Mouse (Mus musculus): ENCODE results near the gene 4930438A08Rik. TPM values are rescaled to one million over a fixed set of nuclear protein-coding genes. Genes with fewer than 3 reads are reported as not detected.

The 4930438A08Rik gene
- polyA plus RNA-seq, 1 experiment = 0.53 TPM

- Histone ChIP-seq H3K36me3 (ENCODE audit: control insufficient read depth, insufficient read depth, low read length) (no peaks in the 10 kb centered on the region), H3K27me3 (ENCODE audit: control insufficient read depth, insufficient read depth, low read length) (no peaks in the 10 kb centered on the region), H3K27ac (ENCODE audit: insufficient read depth, low read length) (no peak overlapping the region), H3K4me1 (ENCODE audit: control insufficient read depth, insufficient read depth, insufficient read length) (peaks cover 3% of the 10 kb centered on the region; the same call in 1 of the 2 replicates), H3K4me3 (ENCODE audit: extremely low read depth, insufficient read depth, insufficient read length) (no peak overlapping the region)
- peak in 1 of 2 experiments; percentile 25 for DNase-seq (ENCODE audit: low read depth in 1 of 2, low spot score in 2 of 2)
- TF ChIP-seq POLR2A (IDR thresholded peaks at IDR 0.05; ENCODE audit: low read depth, low read length) = no peak
- peak; percentile 57; the same call in 1 of the 2 replicates for TF ChIP-seq CTCF (IDR thresholded peaks at IDR 0.05; ENCODE audit: extremely low read depth, insufficient read depth, insufficient read length, insufficient replicate concordance)
- 34% methylated on average over 6 of the region's 6 CpGs for WGBS
Measured at GRCm38 (mm10) chr11:58235152-58235551, 39.4 kb upstream of the 4930438A08Rik start.

GRCm38 (mm10) chr11:58238840-58239791 lies 35.5 kb upstream of the 4930438A08Rik start:
- DNase-seq (ENCODE audit: low read depth in 1 of 2, low spot score in 2 of 2) = peak; percentile 15 to 38

GRCm38 (mm10) chr11:58247294-58247693 lies 27.3 kb upstream of the 4930438A08Rik start:
- WGBS = 58% methylated on average over 4 of the region's 4 CpGs
- Histone ChIP-seq H3K4me3 (ENCODE audit: extremely low read depth, insufficient read depth, insufficient read length) (no peak overlapping the region), H3K27ac (ENCODE audit: insufficient read depth, low read length) (no peak overlapping the region), H3K4me1 (ENCODE audit: control insufficient read depth, insufficient read depth, insufficient read length) (no peaks in the 10 kb centered on the region), H3K36me3 (ENCODE audit: control insufficient read depth, insufficient read depth, low read length) (no peaks in the 10 kb centered on the region), H3K27me3 (ENCODE audit: control insufficient read depth, insufficient read depth, low read length) (no peaks in the 10 kb centered on the region)
- no peak for DNase-seq (ENCODE audit: low read depth in 1 of 2, low spot score in 2 of 2)
- no peak for TF ChIP-seq POLR2A (IDR thresholded peaks at IDR 0.05; ENCODE audit: low read depth, low read length)
- TF ChIP-seq CTCF (IDR thresholded peaks at IDR 0.05; ENCODE audit: extremely low read depth, insufficient read depth, insufficient read length, insufficient replicate concordance) = no peak

More at GRCm38 (mm10) chr11:58238840-58239791, 35.5 kb upstream of the 4930438A08Rik start:
- Histone ChIP-seq H3K36me3 (ENCODE audit: control insufficient read depth, insufficient read depth, low read length) (no peaks in the 10 kb centered on the region), H3K4me1 (ENCODE audit: control insufficient read depth, insufficient read depth, insufficient read length) (peaks cover 3% of the 10 kb centered on the region; the same call in 1 of the 2 replicates), H3K27me3 (ENCODE audit: control insufficient read depth, insufficient read depth, low read length) (no peaks in the 10 kb centered on the region), H3K27ac (ENCODE audit: insufficient read depth, low read length) (no peak overlapping the region), H3K4me3 (ENCODE audit: extremely low read depth, insufficient read depth, insufficient read length) (peak overlapping the region; percentile 34; the same call in 1 of the 2 replicates)
- WGBS = 9% methylated on average over 37 of the region's 37 CpGs
- no peak for TF ChIP-seq CTCF (IDR thresholded peaks at IDR 0.05; ENCODE audit: extremely low read depth, insufficient read depth, insufficient read length, insufficient replicate concordance)
- no peak for TF ChIP-seq POLR2A (IDR thresholded peaks at IDR 0.05; ENCODE audit: low read depth, low read length)

- H3K4me3 ChIP-seq (ENCODE audit: extremely low read depth, insufficient read depth, insufficient read length) = no peak overlapping the region
- H3K27me3 ChIP-seq (ENCODE audit: control insufficient read depth, insufficient read depth, low read length) = no peaks in the 10 kb centered on the region
- no peak for TF ChIP-seq POLR2A (IDR thresholded peaks at IDR 0.05; ENCODE audit: low read depth, low read length)
- TF ChIP-seq CTCF (IDR thresholded peaks at IDR 0.05; ENCODE audit: extremely low read depth, insufficient read depth, insufficient read length, insufficient replicate concordance) = no peak
- H3K27ac ChIP-seq (ENCODE audit: insufficient read depth, low read length) = no peak overlapping the region
- no peaks in the 10 kb centered on the region for H3K36me3 ChIP-seq (ENCODE audit: control insufficient read depth, insufficient read depth, low read length)
- no peak for DNase-seq (ENCODE audit: low read depth in 1 of 2, low spot score in 2 of 2)
- 80% methylated on average over 7 of the region's 7 CpGs for WGBS
- no peaks in the 10 kb centered on the region for H3K4me1 ChIP-seq (ENCODE audit: control insufficient read depth, insufficient read depth, insufficient read length)
Measured at GRCm38 (mm10) chr11:58249203-58249981, 25.2 kb upstream of the 4930438A08Rik start.

GRCm38 (mm10) chr11:58250550-58250949 lies 24.0 kb upstream of the 4930438A08Rik start:
- H3K4me1 ChIP-seq (ENCODE audit: control insufficient read depth, insufficient read depth, insufficient read length) = no peaks in the 10 kb centered on the region
- no peaks in the 10 kb centered on the region for H3K36me3 ChIP-seq (ENCODE audit: control insufficient read depth, insufficient read depth, low read length)
- no peak overlapping the region for H3K27ac ChIP-seq (ENCODE audit: insufficient read depth, low read length)
- WGBS = 78% methylated on average over 5 of the region's 5 CpGs
- TF ChIP-seq POLR2A (IDR thresholded peaks at IDR 0.05; ENCODE audit: low read depth, low read length) = no peak
- TF ChIP-seq CTCF (IDR thresholded peaks at IDR 0.05; ENCODE audit: extremely low read depth, insufficient read depth, insufficient read length, insufficient replicate concordance) = no peak
- no peak overlapping the region for H3K4me3 ChIP-seq (ENCODE audit: extremely low read depth, insufficient read depth, insufficient read length)
- no peaks in the 10 kb centered on the region for H3K27me3 ChIP-seq (ENCODE audit: control insufficient read depth, insufficient read depth, low read length)
- DNase-seq (ENCODE audit: low read depth in 1 of 2, low spot score in 2 of 2) = no peak

GRCm38 (mm10) chr11:58254411-58254810 lies 20.2 kb upstream of the 4930438A08Rik start:
- DNase-seq (ENCODE audit: low read depth in 1 of 2, low spot score in 2 of 2) = no peak
- WGBS = 95% methylated on average over 3 of the region's 3 CpGs

More at GRCm38 (mm10) chr11:58254411-58254810, 20.2 kb upstream of the 4930438A08Rik start:
- Histone ChIP-seq H3K4me3 (ENCODE audit: extremely low read depth, insufficient read depth, insufficient read length) (no peak overlapping the region), H3K4me1 (ENCODE audit: control insufficient read depth, insufficient read depth, insufficient read length) (no peaks in the 10 kb centered on the region), H3K27ac (ENCODE audit: insufficient read depth, low read length) (no peak overlapping the region), H3K36me3 (ENCODE audit: control insufficient read depth, insufficient read depth, low read length) (no peaks in the 10 kb centered on the region), H3K27me3 (ENCODE audit: control insufficient read depth, insufficient read depth, low read length) (no peaks in the 10 kb centered on the region)
- no peak for TF ChIP-seq CTCF (IDR thresholded peaks at IDR 0.05; ENCODE audit: extremely low read depth, insufficient read depth, insufficient read length, insufficient replicate concordance)
- TF ChIP-seq POLR2A (IDR thresholded peaks at IDR 0.05; ENCODE audit: low read depth, low read length) = no peak
